Mouse (Mus musculus): ENCODE data around the gene Polr2j. TPM values are rescaled to one million over a fixed set of nuclear protein-coding genes. Genes with fewer than 3 reads are reported as not detected.
A peak's percentile ranks its signal among the peaks of the same experiment; 100 is the strongest.

Gene Polr2j
- total and polyA plus RNA-seq, 3 experiments, result 76.8 to 192 (median 163) TPM

- Histone ChIP-seq H3K36me3 (replicated peaks) (no peaks in the 10 kb centered on the region), H3K4me1 (ENCODE audit: insufficient read depth, low read depth, low read length) (no peaks in the 10 kb centered on the region), H3K9me3 (replicated peaks) (no peaks in the 10 kb centered on the region), H3K27me3 (ENCODE audit: insufficient read depth, low read length) (peaks cover 16% of the 10 kb centered on the region), H3K4me3 (ENCODE audit: low read depth, low read length) (no peak overlapping the region)
- TF ChIP-seq CTCF (IDR thresholded peaks at IDR 0.05; ENCODE audit: low read depth, low read length) (no peak), GATA2 (IDR thresholded peaks at IDR 0.05; ENCODE audit: borderline replicate concordance, low read depth, low read length) (no peak), GATA1 (IDR thresholded peaks at IDR 0.05; ENCODE audit: borderline replicate concordance, low read length) (no peak), TAL1 (conservative IDR thresholded peaks at IDR 0.05; ENCODE audit: low read depth, low read length) (no peak), POLR2AphosphoS5 (IDR thresholded peaks at IDR 0.05; ENCODE audit: insufficient replicate concordance, low read depth, low read length) (no peak)
- ATAC-seq (ENCODE audit: extremely low read depth, insufficient number of reproducible peaks, low FRiP score, poor library complexity, severe bottlenecking), result no peak
- no peak for DNase-seq (ENCODE audit: low spot score)
Observed at GRCm38 (mm10) chr5:136077001-136077550, 39.4 kb upstream of the Polr2j start.

- DNase-seq (ENCODE audit: low spot score), result no peak
- H3K4me1 ChIP-seq (ENCODE audit: insufficient read depth, low read depth, low read length), result 0 out of 2 replicates have a peak, but pooled peaks cover under 1% of the 10 kb centered on the region
- H3K9me3 ChIP-seq (replicated peaks), result no peaks in the 10 kb centered on the region
- H3K27me3 ChIP-seq (ENCODE audit: insufficient read depth, low read length), result peaks cover 12% of the 10 kb centered on the region
- no peak overlapping the region for H3K4me3 ChIP-seq (ENCODE audit: low read depth, low read length)
- ATAC-seq (ENCODE audit: extremely low read depth, insufficient number of reproducible peaks, low FRiP score, poor library complexity, severe bottlenecking), result no peak
- TF ChIP-seq POLR2AphosphoS5 (IDR thresholded peaks at IDR 0.05; ENCODE audit: insufficient replicate concordance, low read depth, low read length), result no peak
- no peak for TF ChIP-seq GATA1 (IDR thresholded peaks at IDR 0.05; ENCODE audit: borderline replicate concordance, low read length)
- no peak for TF ChIP-seq GATA2 (IDR thresholded peaks at IDR 0.05; ENCODE audit: borderline replicate concordance, low read depth, low read length)
- H3K36me3 ChIP-seq (replicated peaks), result no peaks in the 10 kb centered on the region
Observed at GRCm38 (mm10) chr5:136078136-136078535, 38.3 kb upstream of the Polr2j start.

GRCm38 (mm10) chr5:136082345-136082744, 34.1 kb upstream of the Polr2j start:
- Histone ChIP-seq H3K4me3 (ENCODE audit: low read depth, low read length) (no peak overlapping the region), H3K4me1 (ENCODE audit: insufficient read depth, low read depth, low read length) (peaks cover 21% of the 10 kb centered on the region), H3K36me3 (replicated peaks) (no peaks in the 10 kb centered on the region), H3K27me3 (ENCODE audit: insufficient read depth, low read length) (peaks cover 32% of the 10 kb centered on the region), H3K9me3 (replicated peaks) (no peaks in the 10 kb centered on the region)
- ATAC-seq (ENCODE audit: extremely low read depth, insufficient number of reproducible peaks, low FRiP score, poor library complexity, severe bottlenecking) (no peak), DNase-seq (ENCODE audit: low spot score) (no peak)
- TF ChIP-seq CTCF (IDR thresholded peaks at IDR 0.05; ENCODE audit: low read depth, low read length) (peak; percentile 35; the same call in 1 of the 2 replicates), GATA2 (IDR thresholded peaks at IDR 0.05; ENCODE audit: borderline replicate concordance, low read depth, low read length) (no peak)

GRCm38 (mm10) chr5:136083669-136084107, 32.7 kb upstream of the Polr2j start, which contains the start of gene Rasa4:
Rasa4 (plus strand) TSS chr5:136083916.
- DNase-seq (ENCODE audit: low spot score) (peak; percentile 95), ATAC-seq (ENCODE audit: extremely low read depth, insufficient number of reproducible peaks, low FRiP score, poor library complexity, severe bottlenecking) (peak; percentile 99)
- H3K36me3 ChIP-seq (replicated peaks), result no peaks in the 10 kb centered on the region
- peaks cover 21% of the 10 kb centered on the region for H3K4me1 ChIP-seq (ENCODE audit: insufficient read depth, low read depth, low read length)
- no peaks in the 10 kb centered on the region for H3K9me3 ChIP-seq (replicated peaks)
- peak within 1 kb of the TSS; percentile 69 for H3K4me3 ChIP-seq (ENCODE audit: low read depth, low read length)
- peaks cover 37% of the 10 kb centered on the region for H3K27me3 ChIP-seq (ENCODE audit: insufficient read depth, low read length)
- TF ChIP-seq GATA1 (IDR thresholded peaks at IDR 0.05; ENCODE audit: borderline replicate concordance, low read length) (no peak), TAL1 (conservative IDR thresholded peaks at IDR 0.05; ENCODE audit: low read depth, low read length) (no peak), CTCF (IDR thresholded peaks at IDR 0.05; ENCODE audit: low read depth, low read length) (no peak), GATA2 (IDR thresholded peaks at IDR 0.05; ENCODE audit: borderline replicate concordance, low read depth, low read length) (no peak), POLR2AphosphoS5 (IDR thresholded peaks at IDR 0.05; ENCODE audit: insufficient replicate concordance, low read depth, low read length) (no peak)

GRCm38 (mm10) chr5:136084144-136084881, 32.1 kb upstream of the Polr2j start:
- DNase-seq (ENCODE audit: low spot score), result no peak
- H3K4me1 ChIP-seq (ENCODE audit: insufficient read depth, low read depth, low read length), result peaks cover 21% of the 10 kb centered on the region
- no peak for ATAC-seq (ENCODE audit: extremely low read depth, insufficient number of reproducible peaks, low FRiP score, poor library complexity, severe bottlenecking)
- no peaks in the 10 kb centered on the region for H3K9me3 ChIP-seq (replicated peaks)
- H3K27me3 ChIP-seq (ENCODE audit: insufficient read depth, low read length), result peaks cover 38% of the 10 kb centered on the region
- TF ChIP-seq GATA2 (IDR thresholded peaks at IDR 0.05; ENCODE audit: borderline replicate concordance, low read depth, low read length), result no peak
- no peak for TF ChIP-seq CTCF (IDR thresholded peaks at IDR 0.05; ENCODE audit: low read depth, low read length)
- TF ChIP-seq POLR2AphosphoS5 (IDR thresholded peaks at IDR 0.05; ENCODE audit: insufficient replicate concordance, low read depth, low read length), result no peak
- TF ChIP-seq GATA1 (IDR thresholded peaks at IDR 0.05; ENCODE audit: borderline replicate concordance, low read length), result no peak
- TF ChIP-seq TAL1 (conservative IDR thresholded peaks at IDR 0.05; ENCODE audit: low read depth, low read length), result no peak
- H3K36me3 ChIP-seq (replicated peaks), result no peaks in the 10 kb centered on the region
- peak overlapping the region; percentile 69 for H3K4me3 ChIP-seq (ENCODE audit: low read depth, low read length)

GRCm38 (mm10) chr5:136084891-136085651, 31.4 kb upstream of the Polr2j start:
- TF ChIP-seq CTCF (IDR thresholded peaks at IDR 0.05; ENCODE audit: low read depth, low read length), result no peak
- no peak for TF ChIP-seq GATA2 (IDR thresholded peaks at IDR 0.05; ENCODE audit: borderline replicate concordance, low read depth, low read length)
- TF ChIP-seq TAL1 (conservative IDR thresholded peaks at IDR 0.05; ENCODE audit: low read depth, low read length), result no peak
- no peak for TF ChIP-seq POLR2AphosphoS5 (IDR thresholded peaks at IDR 0.05; ENCODE audit: insufficient replicate concordance, low read depth, low read length)
- no peak for TF ChIP-seq GATA1 (IDR thresholded peaks at IDR 0.05; ENCODE audit: borderline replicate concordance, low read length)
- H3K9me3 ChIP-seq (replicated peaks), result no peaks in the 10 kb centered on the region
- H3K36me3 ChIP-seq (replicated peaks), result no peaks in the 10 kb centered on the region
- H3K27me3 ChIP-seq (ENCODE audit: insufficient read depth, low read length), result peaks cover 38% of the 10 kb centered on the region
- no peak overlapping the region for H3K4me3 ChIP-seq (ENCODE audit: low read depth, low read length)
- no peak for ATAC-seq (ENCODE audit: extremely low read depth, insufficient number of reproducible peaks, low FRiP score, poor library complexity, severe bottlenecking)
- no peak for DNase-seq (ENCODE audit: low spot score)
- peaks cover 21% of the 10 kb centered on the region for H3K4me1 ChIP-seq (ENCODE audit: insufficient read depth, low read depth, low read length)
